ENCODE assay signal across 10 mouse cellular contexts in the genomic region with DNA sequence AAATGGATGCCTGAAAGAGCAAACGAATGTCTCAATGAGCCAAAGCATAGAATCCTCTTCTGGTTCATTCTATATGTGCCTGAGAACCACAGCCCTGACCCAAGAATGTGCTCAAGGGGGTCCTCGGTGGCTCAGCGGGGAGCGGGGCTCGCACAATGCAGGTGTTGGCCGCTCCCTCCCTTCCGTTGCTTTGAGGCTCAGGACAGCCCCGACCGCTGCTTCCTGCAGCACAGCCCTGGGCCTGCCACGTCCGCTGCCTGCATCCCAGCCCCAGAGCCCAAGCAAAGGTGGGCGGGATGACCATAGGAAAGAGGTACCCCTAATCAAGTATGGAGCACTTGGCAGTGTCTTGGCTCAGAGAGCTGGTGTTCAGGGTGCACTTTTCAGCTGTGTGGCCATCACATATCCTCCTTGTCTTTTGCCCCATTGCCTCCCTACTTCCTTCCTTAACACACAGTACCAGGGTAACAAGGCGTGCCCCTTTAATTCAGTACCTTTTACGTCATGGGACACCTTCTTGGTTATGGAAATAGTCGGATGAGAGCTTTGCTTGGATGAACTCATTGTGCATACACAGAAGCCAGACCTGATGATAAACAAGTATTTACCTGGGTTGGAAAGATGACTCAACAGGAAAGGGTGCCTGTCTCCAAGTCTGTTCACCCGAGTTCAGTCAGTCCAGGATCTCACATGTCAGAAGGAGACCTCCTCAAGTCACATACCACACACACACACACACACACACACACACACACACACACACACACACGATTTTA. TPM values are rescaled to one million over a fixed set of nuclear protein-coding genes. Genes with fewer than 3 reads are reported as not detected.
DNase-seq lines count a peak whose midpoint lies in the region; ATAC-seq lines count a peak whose summit lies in the region.
"Had no signal": no experiment of that assay in that cellular context is flagged by ENCODE, and none has a peak within 500 bp of the region (broad histone marks: within the 10 kb centered on the region; RNA-seq: fewer than 3 reads in every experiment).

No protein-coding gene starts in this region.

- peak overlapping the region; percentile 25; the same call in 1 of the 2 replicates for H3K9ac ChIP-seq in kidney, embryonic 16.5 days (replicated peaks; ENCODE audit: low read length)
- H3K9ac ChIP-seq in forebrain, embryonic 14.5 days (ENCODE audit: low read length), result peak overlapping the region; percentile 33; the same call in 1 of the 2 replicates
- H3K9ac ChIP-seq in liver, embryonic 15.5 days, result no peak overlapping the region

- no peak overlapping the region for H3K27ac ChIP-seq in kidney, embryonic 16.5 days (ENCODE audit: low read length)
- no peak overlapping the region for H3K27ac ChIP-seq in forebrain, embryonic 14.5 days (ENCODE audit: low read depth, low read length)
- H3K27ac ChIP-seq in liver, embryonic 15.5 days (replicated peaks), result no peak overlapping the region

- ATAC-seq in kidney, embryonic 16.5 days (ENCODE audit: low FRiP score, low TSS enrichment), result no peak
- no peak for ATAC-seq in forebrain, embryonic 14.5 days
- ATAC-seq in liver, embryonic 15.5 days (ENCODE audit: insufficient read depth), result no peak
- ATAC-seq: Patski had no signal

- H3K27me3 ChIP-seq in kidney, embryonic 16.5 days (ENCODE audit: insufficient read depth, low read length), result peaks cover 14% of the 10 kb centered on the region
- peaks cover 3% of the 10 kb centered on the region; the same call in 1 of the 2 replicates for H3K27me3 ChIP-seq in forebrain, embryonic 14.5 days (replicated peaks; ENCODE audit: control insufficient read depth, insufficient read depth, low read length)
- peaks cover 52% of the 10 kb centered on the region for H3K27me3 ChIP-seq in liver, embryonic 15.5 days
- H3K27me3 ChIP-seq: Patski had no signal

- no peak for DNase-seq in kidney, postnatal 14 days
- DNase-seq in forebrain, embryonic 14.5 days (ENCODE audit: low spot score), result no peak
- DNase-seq in thymus, adult 18-20 months, result peak; percentile 28 to 48
- DNase-seq in urinary bladder, postnatal 4 days (ENCODE audit: low spot score in 2 of 2), result no peak
- DNase-seq in adrenal gland, adult (ENCODE audit: inconsistent age in 2 of 2, low spot score in 1 of 2), result no peak
- DNase-seq in spleen, postnatal 4 days (ENCODE audit: low spot score in 2 of 2), result no peak
- DNase-seq: retina, postnatal 1 day had no signal

- no peaks in the 10 kb centered on the region for H3K36me3 ChIP-seq in kidney, embryonic 16.5 days (ENCODE audit: insufficient read depth, low read length)
- H3K36me3 ChIP-seq in forebrain, embryonic 14.5 days (ENCODE audit: control insufficient read depth, insufficient read depth, low read length), result no peaks in the 10 kb centered on the region
- H3K36me3 ChIP-seq in liver, embryonic 15.5 days (replicated peaks), result no peaks in the 10 kb centered on the region

- WGBS in kidney, embryonic 16.5 days, result 28% methylated on average over 17 of the region's 17 CpGs
- 23% methylated on average over 17 of the region's 17 CpGs for WGBS in forebrain, embryonic 14.5 days
- 10% methylated on average over 17 of the region's 17 CpGs for WGBS in liver, embryonic 15.5 days (ENCODE audit: insufficient replicate concordance)

- no peaks in the 10 kb centered on the region for H3K9me3 ChIP-seq in kidney, embryonic 16.5 days (ENCODE audit: low read length)
- no peaks in the 10 kb centered on the region for H3K9me3 ChIP-seq in forebrain, embryonic 14.5 days (replicated peaks; ENCODE audit: control insufficient read depth, low read length)
- no peaks in the 10 kb centered on the region for H3K9me3 ChIP-seq in liver, embryonic 15.5 days (replicated peaks)

- H3K4me1 ChIP-seq in kidney, embryonic 16.5 days (ENCODE audit: insufficient read depth, low read length), result peaks cover 22% of the 10 kb centered on the region
- no peaks in the 10 kb centered on the region for H3K4me1 ChIP-seq in forebrain, embryonic 14.5 days (ENCODE audit: control insufficient read depth, insufficient read depth, low read length)
- H3K4me1 ChIP-seq in liver, embryonic 15.5 days (replicated peaks), result no peaks in the 10 kb centered on the region

- H3K4me3 ChIP-seq in kidney, embryonic 16.5 days (ENCODE audit: low read length), result peak overlapping the region; percentile 24
- H3K4me3 ChIP-seq in forebrain, embryonic 14.5 days (ENCODE audit: low read depth, low read length), result peak overlapping the region; percentile 9; the same call in 1 of the 2 replicates
- no peak overlapping the region for H3K4me3 ChIP-seq in liver, embryonic 15.5 days (replicated peaks)

- H3K4me2 ChIP-seq in kidney, embryonic 16.5 days (replicated peaks; ENCODE audit: low read depth, low read length), result peak overlapping the region; percentile 39
- H3K4me2 ChIP-seq in forebrain, embryonic 14.5 days (ENCODE audit: low read length), result peak overlapping the region; percentile 30
- H3K4me2 ChIP-seq in liver, embryonic 15.5 days, result peak overlapping the region; percentile 23; the same call in 1 of the 2 replicates

RNA-seq across cellular contexts. Expression of a gene that starts 11.8 kb away (rescaled TPM):
- polyA plus RNA-seq in kidney, embryonic 16.5 days (2015; fragmentation: Nextera tagmentation; extraction: Ambion mirVana), result 6.8 and 7.0 TPM in 2 replicates
- polyA plus RNA-seq in forebrain, embryonic 14.5 days (2014; fragmentation: Nextera tagmentation; extraction: Ambion mirVana), result 70.5 and 77.4 TPM in 2 replicates
- polyA plus RNA-seq in liver, embryonic 15.5 days (2015; fragmentation: Nextera tagmentation; extraction: Ambion mirVana), result 0.89 and 1.2 TPM in 2 replicates

RNA-seq across cellular contexts. Expression of a gene that starts 22.7 kb away (rescaled TPM):
- 3.1 and 3.4 TPM in 2 replicates for polyA plus RNA-seq in kidney, embryonic 16.5 days (2015; fragmentation: Nextera tagmentation; extraction: Ambion mirVana)
- polyA plus RNA-seq in forebrain, embryonic 14.5 days (2014; fragmentation: Nextera tagmentation; extraction: Ambion mirVana), result 31.3 and 36.8 TPM in 2 replicates
- 0.05 and 0.06 TPM in 2 replicates for polyA plus RNA-seq in liver, embryonic 15.5 days (2015; fragmentation: Nextera tagmentation; extraction: Ambion mirVana)

RNA-seq across cellular contexts. Expression of a gene that starts 32.7 kb away (rescaled TPM):
- polyA plus RNA-seq in kidney, embryonic 16.5 days (2015; fragmentation: Nextera tagmentation; extraction: Ambion mirVana), result 18.1 and 21.5 TPM in 2 replicates
- 29.4 and 32.7 TPM in 2 replicates for polyA plus RNA-seq in forebrain, embryonic 14.5 days (2014; fragmentation: Nextera tagmentation; extraction: Ambion mirVana)
- polyA plus RNA-seq in liver, embryonic 15.5 days (2015; fragmentation: Nextera tagmentation; extraction: Ambion mirVana), result 5.7 and 6.3 TPM in 2 replicates

Comparison
In these comparisons a context has a peak if more than half of its experiments do, and no peak if none do; other contexts are left out.
1. DNase-seq: peak in thymus, adult 18-20 months (2 of 2); none in kidney, postnatal 14 days (single experiment), forebrain, embryonic 14.5 days (single experiment), urinary bladder, postnatal 4 days (0 of 2), adrenal gland, adult (0 of 2) and spleen, postnatal 4 days (0 of 2).
2. Peak in every context shown above with its lines, with median percentiles within 50 percentile points of each other: H3K4me2 ChIP-seq.